ENCODE assay signal across 12 mouse cellular contexts in genomic region chr13:72120911-72121553, GRCm38 (mm10).
DNase-seq lines count a peak whose midpoint lies in the region; ATAC-seq and TF ChIP-seq lines count a peak whose summit lies in the region.
"Had no signal": no experiment of that assay in that cellular context is flagged by ENCODE, and none has a peak within 500 bp of the region (broad histone marks: within the 10 kb centered on the region; RNA-seq: fewer than 3 reads in every experiment).

No protein-coding gene starts in this region.

- H3K9ac ChIP-seq in lung, postnatal 0 days (replicated peaks; ENCODE audit: low read depth) = no peak overlapping the region
- no peak overlapping the region for H3K9ac ChIP-seq in embryonic facial prominence, embryonic 14.5 days (ENCODE audit: low read depth, low read length)
- H3K9ac ChIP-seq in hindbrain, embryonic 14.5 days = no peak overlapping the region
- H3K9ac ChIP-seq: liver, postnatal 0 days had no signal

- H3K27me3 ChIP-seq in lung, postnatal 0 days (replicated peaks; ENCODE audit: insufficient read depth, low read length) = no peaks in the 10 kb centered on the region
- H3K27me3 ChIP-seq in embryonic facial prominence, embryonic 14.5 days (replicated peaks; ENCODE audit: control insufficient read depth, insufficient read depth, low read length) = peaks cover 5% of the 10 kb centered on the region; the same call in 1 of the 2 replicates
- no peaks in the 10 kb centered on the region for H3K27me3 ChIP-seq in hindbrain, embryonic 14.5 days (ENCODE audit: control insufficient read depth, insufficient read depth, low read length)

- H3K4me3 ChIP-seq in lung, postnatal 0 days (ENCODE audit: low read depth, low read length) = no peak overlapping the region
- H3K4me3 ChIP-seq in embryonic facial prominence, embryonic 14.5 days (ENCODE audit: low read depth, low read length) = no peak overlapping the region
- no peak overlapping the region for H3K4me3 ChIP-seq in hindbrain, embryonic 14.5 days (replicated peaks; ENCODE audit: low read length)
- H3K4me3 ChIP-seq: erythroblast, embryonic 14.5 days had no signal

- peak overlapping the region; percentile 39 for H3K4me2 ChIP-seq in lung, postnatal 0 days (replicated peaks; ENCODE audit: low read depth, low read length)
- H3K4me2 ChIP-seq in embryonic facial prominence, embryonic 14.5 days (ENCODE audit: low read depth, low read length) = no peak overlapping the region
- H3K4me2 ChIP-seq in hindbrain, embryonic 14.5 days (replicated peaks) = no peak overlapping the region

- WGBS in lung, postnatal 0 days = 29% methylated on average over 6 of the region's 6 CpGs
- 23% methylated on average over 6 of the region's 6 CpGs for WGBS in embryonic facial prominence, embryonic 14.5 days
- 14% methylated on average over 6 of the region's 6 CpGs for WGBS in hindbrain, embryonic 14.5 days

- H3K36me3 ChIP-seq in lung, postnatal 0 days (ENCODE audit: insufficient read depth, low read length) = no peaks in the 10 kb centered on the region
- H3K36me3 ChIP-seq in embryonic facial prominence, embryonic 14.5 days (ENCODE audit: control insufficient read depth, insufficient read depth, low read length) = no peaks in the 10 kb centered on the region
- no peaks in the 10 kb centered on the region for H3K36me3 ChIP-seq in hindbrain, embryonic 14.5 days (replicated peaks; ENCODE audit: control insufficient read depth, insufficient read depth)

- no peak for TF ChIP-seq CTCF in lung, postnatal 0 days (IDR thresholded peaks at IDR 0.05)

- H3K27ac ChIP-seq in lung, postnatal 0 days (ENCODE audit: low read length) = no peak overlapping the region
- H3K27ac ChIP-seq in embryonic facial prominence, embryonic 14.5 days (replicated peaks; ENCODE audit: low read depth, low read length) = no peak overlapping the region
- H3K27ac ChIP-seq in hindbrain, embryonic 14.5 days = no peak overlapping the region

- no peak for TF ChIP-seq EP300 in lung, postnatal 0 days (IDR thresholded peaks at IDR 0.05)

- H3K4me1 ChIP-seq in lung, postnatal 0 days (ENCODE audit: insufficient read depth, low read depth, low read length) = no peaks in the 10 kb centered on the region
- H3K4me1 ChIP-seq in embryonic facial prominence, embryonic 14.5 days (ENCODE audit: control insufficient read depth, insufficient read depth, low read length) = peaks cover 4% of the 10 kb centered on the region
- peaks cover 11% of the 10 kb centered on the region for H3K4me1 ChIP-seq in hindbrain, embryonic 14.5 days (replicated peaks; ENCODE audit: control insufficient read depth, insufficient read depth, low read length)

- ATAC-seq in lung, postnatal 0 days = no peak
- peak; percentile 37; the same call in 1 of the 2 replicates for ATAC-seq in embryonic facial prominence, embryonic 14.5 days (ENCODE audit: low read depth)
- peak; percentile 44; the same call in 1 of the 2 replicates for ATAC-seq in hindbrain, embryonic 14.5 days (ENCODE audit: low FRiP score)
- ATAC-seq: liver, postnatal 0 days had no signal

- no peaks in the 10 kb centered on the region for H3K9me3 ChIP-seq in lung, postnatal 0 days (ENCODE audit: low read length)
- H3K9me3 ChIP-seq in embryonic facial prominence, embryonic 14.5 days (ENCODE audit: control insufficient read depth, low read length) = no peaks in the 10 kb centered on the region
- H3K9me3 ChIP-seq in hindbrain, embryonic 14.5 days (ENCODE audit: control insufficient read depth, low read length) = no peaks in the 10 kb centered on the region

- DNase-seq in lung, postnatal 0 days (ENCODE audit: low spot score) = no peak
- no peak for DNase-seq in lung, postnatal 10 days
- DNase-seq in embryonic facial prominence, embryonic 14.5 days (ENCODE audit: low spot score) = no peak
- no peak for DNase-seq in hindbrain, embryonic 14.5 days (ENCODE audit: low spot score)
- peak; percentile 39 for DNase-seq in retina, embryonic 14.5 days (ENCODE audit: low spot score)
- DNase-seq in kidney, adult 9 months = no peak
- DNase-seq in spleen, postnatal 4 days (ENCODE audit: low spot score in 2 of 2) = no peak
- no peak for DNase-seq in kidney, adult 11 months
- DNase-seq: cerebellum, adult 9-10 months; gastrocnemius, postnatal 14 days; liver, postnatal 0 days had no signal
